Mouse (Mus musculus): ENCODE results near the gene Aph1b. TPM values are rescaled to one million over a fixed set of nuclear protein-coding genes. Genes with fewer than 3 reads are reported as not detected.
"Not testable (repeated sequence)": the region's sequence is repeated elsewhere in the genome, so short reads cannot be mapped to it uniquely, and the experiment has no call there.

Gene Aph1b
- 1.9 and 2.0 TPM in 2 replicates for polyA plus RNA-seq (2015; fragmentation: Nextera tagmentation; extraction: Ambion mirVana)

- Histone ChIP-seq H3K27me3 (ENCODE audit: control insufficient read depth, insufficient read depth, low read depth, low read length) (peaks cover 16% of the 10 kb centered on the region), H3K9ac (ENCODE audit: low read depth, low read length) (peak within 1 kb of the TSS; percentile 57), H3K36me3 (ENCODE audit: control insufficient read depth, insufficient read depth) (no peaks in the 10 kb centered on the region), H3K4me2 (ENCODE audit: low read depth, low read length) (peak within 1 kb of the TSS; percentile 96), H3K27ac (ENCODE audit: low read length) (peak within 1 kb of the TSS; percentile 72), H3K9me3 (replicated peaks; ENCODE audit: control insufficient read depth, low read length) (no peaks in the 10 kb centered on the region), H3K4me3 (ENCODE audit: low read depth, low read length) (peak within 1 kb of the TSS; percentile 63), H3K4me1 (ENCODE audit: control insufficient read depth, low read depth, low read length) (peaks cover 11% of the 10 kb centered on the region)
- WGBS (ENCODE audit: insufficient replicate concordance) = under 1% methylated on average over 42 of the region's 42 CpGs
- ATAC-seq (ENCODE audit: low read depth) = peak; percentile 96
These were observed at the start of gene Aph1b for GRCm38 (mm10) chr9:66795464-66796324. Aph1b (minus strand) TSS chr9:66795490.

GRCm38 (mm10) chr9:66835097-66835480 is 39.8 kb upstream of the Aph1b start:
- Histone ChIP-seq H3K4me3 (ENCODE audit: low read depth, low read length) (peak overlapping the region; percentile 66), H3K9me3 (replicated peaks; ENCODE audit: control insufficient read depth, low read length) (no peaks in the 10 kb centered on the region), H3K4me2 (ENCODE audit: low read depth, low read length) (peak overlapping the region; percentile 100), H3K9ac (ENCODE audit: low read depth, low read length) (peak overlapping the region; percentile 61), H3K36me3 (ENCODE audit: control insufficient read depth, insufficient read depth) (0 out of 2 replicates have a peak, but pooled peaks cover 2% of the 10 kb centered on the region), H3K27me3 (ENCODE audit: control insufficient read depth, insufficient read depth, low read depth, low read length) (no peaks in the 10 kb centered on the region), H3K4me1 (ENCODE audit: control insufficient read depth, low read depth, low read length) (peaks cover 18% of the 10 kb centered on the region), H3K27ac (ENCODE audit: low read length) (peak overlapping the region; percentile 22; the same call in 1 of the 2 replicates)
- peak; percentile 31 for ATAC-seq (ENCODE audit: low read depth)
- WGBS (ENCODE audit: insufficient replicate concordance) = 0% methylated on average over 24 of the region's 24 CpGs

GRCm38 (mm10) chr9:66834318-66835096 is 39.2 kb upstream of the Aph1b start, which contains the start of gene Aph1c:
Aph1c (minus strand) TSS chr9:66834726.
- Histone ChIP-seq H3K9me3 (replicated peaks; ENCODE audit: control insufficient read depth, low read length) (no peaks in the 10 kb centered on the region), H3K27me3 (ENCODE audit: control insufficient read depth, insufficient read depth, low read depth, low read length) (no peaks in the 10 kb centered on the region), H3K4me1 (ENCODE audit: control insufficient read depth, low read depth, low read length) (peaks cover 18% of the 10 kb centered on the region), H3K4me3 (ENCODE audit: low read depth, low read length) (peak within 1 kb of the TSS; percentile 66), H3K4me2 (ENCODE audit: low read depth, low read length) (peak within 1 kb of the TSS; percentile 100), H3K36me3 (ENCODE audit: control insufficient read depth, insufficient read depth) (0 out of 2 replicates have a peak, but pooled peaks cover 2% of the 10 kb centered on the region), H3K27ac (ENCODE audit: low read length) (peak within 1 kb of the TSS; percentile 22; the same call in 1 of the 2 replicates), H3K9ac (ENCODE audit: low read depth, low read length) (peak within 1 kb of the TSS; percentile 61)
- ATAC-seq (ENCODE audit: low read depth) = peak; percentile 99
- 1% methylated on average over 58 of the region's 58 CpGs for WGBS (ENCODE audit: insufficient replicate concordance)

- Histone ChIP-seq H3K9me3 (replicated peaks; ENCODE audit: control insufficient read depth, low read length) (no peaks in the 10 kb centered on the region), H3K4me2 (ENCODE audit: low read depth, low read length) (peak overlapping the region; percentile 100), H3K4me1 (ENCODE audit: control insufficient read depth, low read depth, low read length) (peaks cover 18% of the 10 kb centered on the region), H3K27me3 (ENCODE audit: control insufficient read depth, insufficient read depth, low read depth, low read length) (no peaks in the 10 kb centered on the region), H3K36me3 (ENCODE audit: control insufficient read depth, insufficient read depth) (no peaks in the 10 kb centered on the region), H3K4me3 (ENCODE audit: low read depth, low read length) (peak overlapping the region; percentile 66), H3K9ac (ENCODE audit: low read depth, low read length) (peak overlapping the region; percentile 59), H3K27ac (ENCODE audit: low read length) (no peak overlapping the region)
- no peak for ATAC-seq (ENCODE audit: low read depth)
- 41% methylated on average over 7 of the region's 7 CpGs for WGBS (ENCODE audit: insufficient replicate concordance)
These were observed 38.6 kb upstream of the Aph1b start for GRCm38 (mm10) chr9:66833851-66834250.

GRCm38 (mm10) chr9:66832366-66832908 is 37.1 kb upstream of the Aph1b start:
- no peak for ATAC-seq (ENCODE audit: low read depth)
- no peak overlapping the region for H3K4me3 ChIP-seq (ENCODE audit: low read depth, low read length)
- no peak overlapping the region for H3K9ac ChIP-seq (ENCODE audit: low read depth, low read length)
- 21% methylated on average over 4 of the region's 4 CpGs for WGBS (ENCODE audit: insufficient replicate concordance)
- H3K4me1 ChIP-seq (ENCODE audit: control insufficient read depth, low read depth, low read length) = peaks cover 18% of the 10 kb centered on the region
- H3K4me2 ChIP-seq (ENCODE audit: low read depth, low read length) = no peak overlapping the region
- no peaks in the 10 kb centered on the region for H3K9me3 ChIP-seq (replicated peaks; ENCODE audit: control insufficient read depth, low read length)
- no peaks in the 10 kb centered on the region for H3K27me3 ChIP-seq (ENCODE audit: control insufficient read depth, insufficient read depth, low read depth, low read length)
- no peak overlapping the region for H3K27ac ChIP-seq (ENCODE audit: low read length)
- no peaks in the 10 kb centered on the region for H3K36me3 ChIP-seq (ENCODE audit: control insufficient read depth, insufficient read depth)

GRCm38 (mm10) chr9:66825990-66826389 is 30.7 kb upstream of the Aph1b start:
- Histone ChIP-seq H3K27me3 (ENCODE audit: control insufficient read depth, insufficient read depth, low read depth, low read length) (no peaks in the 10 kb centered on the region), H3K9me3 (replicated peaks; ENCODE audit: control insufficient read depth, low read length) (no peaks in the 10 kb centered on the region), H3K4me2 (ENCODE audit: low read depth, low read length) (no peak overlapping the region), H3K9ac (ENCODE audit: low read depth, low read length) (no peak overlapping the region), H3K4me3 (ENCODE audit: low read depth, low read length) (no peak overlapping the region), H3K36me3 (ENCODE audit: control insufficient read depth, insufficient read depth) (no peaks in the 10 kb centered on the region), H3K27ac (ENCODE audit: low read length) (no peak overlapping the region), H3K4me1 (ENCODE audit: control insufficient read depth, low read depth, low read length) (no peaks in the 10 kb centered on the region)
- WGBS (ENCODE audit: insufficient replicate concordance) = 27% methylated on average over 1 of the region's 1 CpGs
- no peak for ATAC-seq (ENCODE audit: low read depth)

- H3K4me3 ChIP-seq (ENCODE audit: low read depth, low read length); H3K9ac ChIP-seq (ENCODE audit: low read depth, low read length); ATAC-seq (ENCODE audit: low read depth); H3K27me3 ChIP-seq (ENCODE audit: control insufficient read depth, insufficient read depth, low read depth, low read length); H3K36me3 ChIP-seq (ENCODE audit: control insufficient read depth, insufficient read depth); H3K9me3 ChIP-seq (replicated peaks; ENCODE audit: control insufficient read depth, low read length); H3K27ac ChIP-seq (ENCODE audit: low read length); H3K4me2 ChIP-seq (ENCODE audit: low read depth, low read length); H3K4me1 ChIP-seq (ENCODE audit: control insufficient read depth, low read depth, low read length): not testable (repeated sequence)
- WGBS (ENCODE audit: insufficient replicate concordance) = no CpG with 5 or more reads among the region's 5 CpGs
These were observed 27.0 kb upstream of the Aph1b start for GRCm38 (mm10) chr9:66822255-66822654.

- Histone ChIP-seq H3K27ac (ENCODE audit: low read length) (no peak overlapping the region), H3K36me3 (ENCODE audit: control insufficient read depth, insufficient read depth) (no peaks in the 10 kb centered on the region), H3K9ac (ENCODE audit: low read depth, low read length) (no peak overlapping the region), H3K4me2 (ENCODE audit: low read depth, low read length) (no peak overlapping the region), H3K4me1 (ENCODE audit: control insufficient read depth, low read depth, low read length) (no peaks in the 10 kb centered on the region), H3K27me3 (ENCODE audit: control insufficient read depth, insufficient read depth, low read depth, low read length) (no peaks in the 10 kb centered on the region), H3K4me3 (ENCODE audit: low read depth, low read length) (no peak overlapping the region), H3K9me3 (replicated peaks; ENCODE audit: control insufficient read depth, low read length) (no peaks in the 10 kb centered on the region)
- 43% methylated on average over 5 of the region's 5 CpGs for WGBS (ENCODE audit: insufficient replicate concordance)
- no peak for ATAC-seq (ENCODE audit: low read depth)
These were observed 25.7 kb upstream of the Aph1b start for GRCm38 (mm10) chr9:66820996-66821395.
